Mouse (Mus musculus) cortical plate, adult 2 months (tissue): ENCODE results near the gene Nfatc2.

Experiments
- CTCF ChIP-seq: fragments of 200-500 bp; IDR thresholded peaks from 2 replicates; pipeline ENCODE4 v1.5.1; 2011; ENCODE audit warnings: mild to moderate bottlenecking, control low read depth, low read length; ENCODE audit not compliant: insufficient read depth; ENCODE audit errors: extremely low read depth
- POLR2A ChIP-seq: fragments of 200-500 bp; IDR thresholded peaks from 2 replicates; pipeline ENCODE4 v1.6.1; 2011; ENCODE audit warnings: mild to moderate bottlenecking, low read length, control low read depth; ENCODE audit not compliant: insufficient read depth; ENCODE audit errors: extremely low read depth

- TF ChIP-seq CTCF (no peak), POLR2A (no peak)
These were observed 53.4 kb downstream of the Nfatc2 start for GRCm38 (mm10) chr2:168548008-168548407.
